Mouse (Mus musculus) heart, embryonic 11.5 days (tissue): ENCODE results near the gene Wwc2. TPM values are rescaled to one million over a fixed set of nuclear protein-coding genes. Genes with fewer than 3 reads are reported as not detected.

Experiments
- ATAC-seq: fragments of 200-750 bp; cut with Nextera tagmentation; replicated peaks from 2 replicates; pipeline ENCODE4 v1.8.0; 2017; ENCODE audit warnings: moderate library complexity; ENCODE audit not compliant: insufficient number of reproducible peaks, low FRiP score, low TSS enrichment
- H3K27ac ChIP-seq: fragments of 300-500 bp; sonication (generic); 2 replicates; pipeline ENCODE4 v1.5.1; 2014; ENCODE audit warnings: mild to moderate bottlenecking, low read depth, low read length
- H3K27me3 ChIP-seq: fragments of 300-500 bp; sonication (generic); 2 replicates; pipeline ENCODE4 v1.6.1; 2014; ENCODE audit warnings: mild to moderate bottlenecking, low read length, mixed read lengths; ENCODE audit not compliant: control insufficient read depth, insufficient read depth
- H3K36me3 ChIP-seq: fragments of 300-500 bp; sonication (generic); 2 replicates; pipeline ENCODE4 v1.6.1; 2014; ENCODE audit warnings: mild to moderate bottlenecking, low read length, moderate library complexity, mixed read lengths; ENCODE audit not compliant: control insufficient read depth, insufficient read depth
- H3K4me1 ChIP-seq: fragments of 300-500 bp; sonication (generic); 2 replicates; pipeline ENCODE4 v1.6.1; 2014; ENCODE audit warnings: low read length; ENCODE audit not compliant: control insufficient read depth, insufficient read depth
- H3K4me2 ChIP-seq: fragments of 300-500 bp; sonication (generic); 2 replicates; pipeline ENCODE4 v1.6.1; 2014; ENCODE audit warnings: mild to moderate bottlenecking, moderate library complexity
- H3K4me3 ChIP-seq: fragments of 300-500 bp; sonication (generic); 2 replicates; pipeline ENCODE4 v1.5.1; 2014; ENCODE audit warnings: low read depth, low read length
- H3K9ac ChIP-seq: fragments of 300-500 bp; sonication (generic); 2 replicates; pipeline ENCODE4 v1.6.1; 2014; ENCODE audit warnings: mild to moderate bottlenecking, low read depth, low read length, moderate library complexity
- H3K9me3 ChIP-seq: fragments of 300-500 bp; sonication (generic); replicated peaks from 2 replicates; pipeline ENCODE4 v1.6.1; 2016; ENCODE audit warnings: low read length; ENCODE audit not compliant: control insufficient read depth
- WGBS: fragments of 180-500 bp; shearing (Covaris S2); extraction: QIAGEN DNeasy Blood & Tissue Kit; methylation state at CpG from one replicate; pipeline ENCODE4 v1.1.7; 2014; ENCODE audit not compliant: insufficient replicate concordance; 5-methylcytosine and 5-hydroxymethylcytosine counted together
- polyA plus RNA-seq: library from polyadenylated mRNA; unstranded; fragments of >200 nt; fragmentation: Nextera tagmentation; extraction: Ambion mirVana; gene quantifications from 2 replicates; pipeline ENCODE4 v1.2.1, GENCODE M21; 2014

Gene Wwc2
- polyA plus RNA-seq, 1 experiment from 2014 or later: 14.8 TPM

DNA sequence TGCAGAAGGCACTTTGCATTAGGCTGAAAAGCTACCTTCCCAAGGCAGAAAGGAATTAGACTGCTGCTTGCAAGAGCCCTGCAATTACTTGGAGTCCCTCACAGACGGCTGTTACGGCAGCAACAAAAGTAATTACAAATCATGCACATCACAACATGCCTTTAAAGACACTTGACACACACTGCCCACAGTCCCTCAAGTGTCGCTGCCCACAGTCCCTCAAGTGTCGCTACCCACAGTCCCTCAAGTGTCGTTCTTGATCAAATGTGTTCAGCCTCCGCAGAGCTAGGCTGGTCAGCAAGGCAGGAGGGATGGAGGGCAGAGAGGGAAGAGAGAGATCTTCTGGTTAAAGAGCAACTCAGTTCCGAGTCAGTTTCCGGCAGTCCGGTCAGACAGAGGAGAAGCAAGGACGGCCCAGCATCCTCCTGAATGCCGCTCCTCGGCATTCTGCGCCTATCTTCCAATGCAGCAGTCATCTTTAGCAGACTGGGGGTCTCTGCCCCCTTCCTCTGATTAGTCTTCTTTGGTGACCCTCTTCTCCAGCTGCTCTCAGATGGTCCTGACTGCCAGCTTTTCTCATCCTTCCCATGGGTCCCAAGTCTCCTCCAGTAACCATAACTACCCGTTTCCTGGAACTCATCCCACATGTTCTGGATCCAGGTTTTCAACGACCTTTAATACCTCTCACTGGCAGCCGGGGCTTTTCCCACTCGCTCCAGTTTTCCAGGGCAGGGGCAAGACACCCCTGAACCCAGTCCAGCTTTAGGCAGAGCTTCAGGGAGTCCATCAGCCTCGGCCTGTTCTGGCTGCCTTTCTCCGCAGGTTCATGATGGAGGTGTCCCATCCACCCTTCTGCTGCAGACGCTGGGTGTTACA, 23.4 kb downstream of the Wwc2 start:
- 71% methylated on average over 20 of the region's 20 CpGs for WGBS
- H3K4me2 ChIP-seq: peak overlapping the region; percentile 22; the same call in 1 of the 2 replicates
- H3K27ac ChIP-seq: no peak overlapping the region
- peaks cover 26% of the 10 kb centered on the region for H3K4me1 ChIP-seq
- no peak overlapping the region for H3K4me3 ChIP-seq
- no peaks in the 10 kb centered on the region; the same call in 1 of the 2 replicates for H3K36me3 ChIP-seq
- peak; percentile 51; the same call in 1 of the 2 replicates for ATAC-seq
- H3K9me3 ChIP-seq: no peaks in the 10 kb centered on the region
- no peak overlapping the region for H3K9ac ChIP-seq
- H3K27me3 ChIP-seq: no peaks in the 10 kb centered on the region

DNA sequence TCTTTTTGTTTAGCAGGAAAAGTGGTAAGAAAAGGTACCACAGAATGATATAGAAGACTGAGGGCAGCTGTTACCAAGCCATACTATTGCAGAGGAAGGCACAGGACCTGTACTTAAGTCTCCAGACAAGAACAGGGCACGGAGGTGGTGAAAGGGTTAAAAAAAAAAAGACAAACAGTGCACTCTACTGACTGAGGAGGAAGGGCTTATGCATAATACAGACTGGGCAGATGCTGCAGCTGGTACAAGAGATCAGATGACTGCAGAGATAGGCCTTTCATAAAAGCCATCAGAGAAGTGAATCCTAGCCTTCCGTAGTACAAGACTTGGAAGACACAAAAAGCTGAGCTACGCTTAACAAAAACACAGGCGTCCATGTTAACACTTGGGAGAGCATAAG, 28.2 kb downstream of the Wwc2 start:
- Histone ChIP-seq H3K9me3 (no peaks in the 10 kb centered on the region), H3K27me3 (no peaks in the 10 kb centered on the region), H3K9ac (no peak overlapping the region), H3K27ac (no peak overlapping the region), H3K36me3 (no peaks in the 10 kb centered on the region), H3K4me2 (no peak overlapping the region), H3K4me3 (no peak overlapping the region), H3K4me1 (peaks cover 21% of the 10 kb centered on the region)
- 83% methylated on average over 4 of the region's 4 CpGs for WGBS
- no peak for ATAC-seq

DNA sequence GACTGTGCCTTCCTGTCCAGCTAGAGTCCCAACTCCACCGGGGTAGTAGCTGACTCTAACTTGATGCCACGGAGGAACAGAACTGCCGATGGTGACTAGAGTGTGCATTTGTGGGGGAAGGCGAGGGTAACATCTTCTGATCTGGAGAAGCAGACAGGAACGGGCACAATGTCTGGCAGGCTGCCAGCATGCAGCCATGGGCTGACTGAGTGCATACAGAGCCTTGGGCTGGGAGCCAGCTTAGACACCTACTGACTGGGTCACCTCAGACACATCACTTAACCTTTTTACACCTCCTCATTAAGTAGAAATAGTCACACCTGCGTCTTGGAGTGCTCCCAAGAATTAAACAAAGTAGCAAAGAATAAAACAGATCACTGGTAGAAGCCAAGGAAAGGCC, 28.7 kb downstream of the Wwc2 start:
- no peak for ATAC-seq

GRCm38 (mm10) chr8:47957560-47957959, 33.2 kb downstream of the Wwc2 start:
- Histone ChIP-seq H3K4me2 (no peak overlapping the region), H3K27me3 (no peaks in the 10 kb centered on the region), H3K4me3 (no peak overlapping the region), H3K9ac (no peak overlapping the region), H3K9me3 (no peaks in the 10 kb centered on the region), H3K36me3 (no peaks in the 10 kb centered on the region), H3K27ac (no peak overlapping the region), H3K4me1 (peaks cover 11% of the 10 kb centered on the region)
- no peak for ATAC-seq
- 88% methylated on average over 4 of the region's 4 CpGs for WGBS

More for the DNA sequence above, 28.7 kb downstream of the Wwc2 start:
- H3K4me2 ChIP-seq: no peak overlapping the region
- no peaks in the 10 kb centered on the region for H3K27me3 ChIP-seq
- H3K4me1 ChIP-seq: peaks cover 16% of the 10 kb centered on the region
- H3K36me3 ChIP-seq: no peaks in the 10 kb centered on the region
- no peaks in the 10 kb centered on the region for H3K9me3 ChIP-seq
- WGBS: 34% methylated on average over 6 of the region's 6 CpGs
- H3K9ac ChIP-seq: no peak overlapping the region
- no peak overlapping the region for H3K4me3 ChIP-seq
- H3K27ac ChIP-seq: no peak overlapping the region

GRCm38 (mm10) chr8:47951380-47951932, 39.3 kb downstream of the Wwc2 start:
- peaks cover 20% of the 10 kb centered on the region for H3K4me1 ChIP-seq
- WGBS: 53% methylated on average over 7 of the region's 7 CpGs
- no peak overlapping the region for H3K27ac ChIP-seq
- H3K27me3 ChIP-seq: no peaks in the 10 kb centered on the region
- H3K36me3 ChIP-seq: no peaks in the 10 kb centered on the region
- H3K4me3 ChIP-seq: no peak overlapping the region
- no peaks in the 10 kb centered on the region for H3K9me3 ChIP-seq
- no peak overlapping the region for H3K4me2 ChIP-seq
- no peak for ATAC-seq
- no peak overlapping the region for H3K9ac ChIP-seq

DNA sequence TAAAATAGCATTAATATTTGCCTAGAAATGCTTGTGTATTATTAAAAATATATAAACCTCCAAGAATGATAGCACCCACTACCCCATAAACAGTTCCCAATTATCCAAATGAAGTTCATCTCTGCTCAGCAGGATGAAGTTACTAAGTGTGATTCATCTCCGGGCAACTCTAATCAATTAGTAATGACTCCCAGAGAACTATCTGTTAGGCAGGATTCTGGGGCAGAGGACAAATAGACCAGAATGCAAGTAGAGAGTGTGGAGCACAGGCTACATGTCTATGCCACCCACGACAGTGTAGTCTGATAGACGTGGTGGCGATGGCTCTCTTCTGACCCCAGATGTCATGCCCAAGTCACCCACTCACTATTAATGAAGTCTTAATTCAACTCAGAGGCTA, 41.9 kb downstream of the Wwc2 start:
- Histone ChIP-seq H3K36me3 (no peaks in the 10 kb centered on the region), H3K9me3 (no peaks in the 10 kb centered on the region), H3K27ac (no peak overlapping the region), H3K9ac (no peak overlapping the region), H3K27me3 (no peaks in the 10 kb centered on the region), H3K4me1 (peaks cover 20% of the 10 kb centered on the region), H3K4me3 (no peak overlapping the region), H3K4me2 (no peak overlapping the region)
- no peak for ATAC-seq
- 80% methylated on average over 4 of the region's 4 CpGs for WGBS

GRCm38 (mm10) chr8:47947672-47948618, 42.8 kb downstream of the Wwc2 start:
- ATAC-seq: no peak
- WGBS: 68% methylated on average over 19 of the region's 19 CpGs
- no peaks in the 10 kb centered on the region for H3K27me3 ChIP-seq
- no peak overlapping the region for H3K4me2 ChIP-seq
- peak overlapping the region; percentile 35; the same call in 1 of the 2 replicates for H3K27ac ChIP-seq
- H3K9ac ChIP-seq: no peak overlapping the region
- no peak overlapping the region for H3K4me3 ChIP-seq
- H3K4me1 ChIP-seq: peaks cover 20% of the 10 kb centered on the region
- H3K9me3 ChIP-seq: no peaks in the 10 kb centered on the region
- H3K36me3 ChIP-seq: no peaks in the 10 kb centered on the region

DNA sequence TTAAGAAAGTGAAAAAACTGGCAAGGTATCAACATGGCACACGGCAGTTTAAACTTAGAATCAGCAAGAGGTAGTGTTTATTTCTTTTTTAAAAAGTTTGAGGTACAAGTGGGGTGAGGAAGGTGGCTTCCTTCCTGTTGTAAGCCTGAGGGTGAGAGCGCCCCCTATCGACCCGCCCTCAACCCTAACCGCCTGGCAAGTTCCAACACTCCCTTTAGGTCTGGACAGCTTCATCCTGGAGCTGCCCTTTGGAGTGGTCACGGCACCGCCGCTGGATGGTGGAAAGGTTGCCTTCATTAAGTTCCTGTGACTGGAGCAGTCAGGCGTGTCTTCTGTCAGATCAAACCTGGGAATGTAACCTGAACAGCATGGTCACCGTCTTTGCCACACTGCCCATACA, 47.7 kb downstream of the Wwc2 start:
- Histone ChIP-seq H3K9me3 (no peaks in the 10 kb centered on the region), H3K36me3 (no peaks in the 10 kb centered on the region), H3K27me3 (no peaks in the 10 kb centered on the region), H3K4me2 (no peak overlapping the region), H3K4me3 (no peak overlapping the region), H3K27ac (no peak overlapping the region), H3K4me1 (peaks cover 16% of the 10 kb centered on the region), H3K9ac (no peak overlapping the region)
- no peak for ATAC-seq
- 59% methylated on average over 10 of the region's 10 CpGs for WGBS
